Mouse (Mus musculus): ENCODE measurements around the gene Lbhd2. TPM values are rescaled to one million over a fixed set of nuclear protein-coding genes. Genes with fewer than 3 reads are reported as not detected.

Gene Lbhd2
- 5.5 and 7.0 TPM in 2 replicates for polyA plus RNA-seq (2015; fragmentation: Nextera tagmentation; extraction: Ambion mirVana)

- 2% methylated on average over 24 of the region's 24 CpGs for WGBS
- Histone ChIP-seq H3K9me3 (replicated peaks) (no peaks in the 10 kb centered on the region), H3K4me1 (peaks cover 15% of the 10 kb centered on the region), H3K27ac (no peak within 1 kb of the TSS), H3K9ac (peak within 1 kb of the TSS; percentile 21; the same call in 1 of the 2 replicates), H3K36me3 (no peaks in the 10 kb centered on the region), H3K4me2 (peak within 1 kb of the TSS; percentile 65), H3K4me3 (replicated peaks) (peak within 1 kb of the TSS; percentile 35), H3K27me3 (peaks cover 40% of the 10 kb centered on the region)
- ATAC-seq (replicated peaks; ENCODE audit: low FRiP score), result no peak; the same call in 1 of the 2 replicates
Observed at GRCm38 (mm10) chr12:111406622-111407021, at the start of gene Lbhd2. TSS of gene Lbhd2 (plus strand) at chr12:111406809.

DNA sequence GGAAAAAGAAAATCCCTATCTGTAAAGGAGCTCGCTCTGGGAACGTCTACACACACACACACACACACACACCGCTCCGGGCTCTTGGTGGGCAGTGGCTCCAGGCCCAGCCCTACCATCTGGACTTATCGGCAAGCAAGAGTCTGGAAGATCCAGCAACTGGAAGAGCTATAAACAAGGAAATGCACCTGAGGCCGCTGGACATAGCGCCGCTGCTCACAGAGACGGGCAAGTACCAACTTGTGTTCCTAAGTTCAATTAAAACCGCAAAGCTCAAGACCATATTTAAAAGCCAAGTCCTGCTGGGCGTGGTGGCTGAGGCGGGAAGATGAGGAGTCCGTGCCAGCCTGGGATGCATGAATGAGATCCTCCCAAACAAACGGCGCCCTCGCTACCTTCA, 45.9 kb upstream of the Lbhd2 start:
- no peak overlapping the region for H3K4me3 ChIP-seq (replicated peaks)
- 86% methylated on average over 16 of the region's 16 CpGs for WGBS
- H3K4me1 ChIP-seq, result peaks cover 74% of the 10 kb centered on the region
- no peaks in the 10 kb centered on the region for H3K9me3 ChIP-seq (replicated peaks)
- H3K27me3 ChIP-seq, result no peaks in the 10 kb centered on the region
- no peak for ATAC-seq (replicated peaks; ENCODE audit: low FRiP score)
- no peak overlapping the region for H3K9ac ChIP-seq
- peak overlapping the region; percentile 10; the same call in 1 of the 2 replicates for H3K27ac ChIP-seq
- no peaks in the 10 kb centered on the region for H3K36me3 ChIP-seq
- H3K4me2 ChIP-seq, result no peak overlapping the region

- WGBS, result 49% methylated on average over 14 of the region's 14 CpGs
- Histone ChIP-seq H3K9me3 (replicated peaks) (no peaks in the 10 kb centered on the region), H3K27me3 (no peaks in the 10 kb centered on the region), H3K27ac (peak overlapping the region; percentile 54), H3K9ac (no peak overlapping the region), H3K4me3 (replicated peaks) (no peak overlapping the region), H3K4me2 (no peak overlapping the region), H3K36me3 (no peaks in the 10 kb centered on the region), H3K4me1 (peaks cover 67% of the 10 kb centered on the region)
- peak; percentile 55; the same call in 1 of the 2 replicates for ATAC-seq (replicated peaks; ENCODE audit: low FRiP score)
Observed at GRCm38 (mm10) chr12:111361319-111362098, 45.1 kb upstream of the Lbhd2 start.

GRCm38 (mm10) chr12:111364234-111364633, 42.4 kb upstream of the Lbhd2 start:
- H3K27ac ChIP-seq, result no peak overlapping the region
- 87% methylated on average over 3 of the region's 3 CpGs for WGBS
- no peaks in the 10 kb centered on the region for H3K9me3 ChIP-seq (replicated peaks)
- no peaks in the 10 kb centered on the region for H3K27me3 ChIP-seq
- H3K9ac ChIP-seq, result no peak overlapping the region
- H3K4me3 ChIP-seq (replicated peaks), result no peak overlapping the region
- H3K4me1 ChIP-seq, result peaks cover 71% of the 10 kb centered on the region
- H3K4me2 ChIP-seq, result no peak overlapping the region
- no peak for ATAC-seq (replicated peaks; ENCODE audit: low FRiP score)
- no peaks in the 10 kb centered on the region for H3K36me3 ChIP-seq

GRCm38 (mm10) chr12:111367065-111367464, 39.5 kb upstream of the Lbhd2 start:
- 76% methylated on average over 7 of the region's 7 CpGs for WGBS
- peaks cover 64% of the 10 kb centered on the region for H3K4me1 ChIP-seq
- ATAC-seq (replicated peaks; ENCODE audit: low FRiP score), result no peak

GRCm38 (mm10) chr12:111370249-111370648, 36.4 kb upstream of the Lbhd2 start:
- Histone ChIP-seq H3K27me3 (no peaks in the 10 kb centered on the region), H3K27ac (no peak overlapping the region), H3K9ac (no peak overlapping the region), H3K9me3 (replicated peaks) (no peaks in the 10 kb centered on the region), H3K4me3 (replicated peaks) (no peak overlapping the region), H3K4me2 (no peak overlapping the region), H3K36me3 (no peaks in the 10 kb centered on the region), H3K4me1 (peaks cover 67% of the 10 kb centered on the region)
- WGBS, result 50% methylated on average over 4 of the region's 4 CpGs
- ATAC-seq (replicated peaks; ENCODE audit: low FRiP score), result no peak; the same call in 1 of the 2 replicates

More at GRCm38 (mm10) chr12:111367065-111367464, 39.5 kb upstream of the Lbhd2 start:
- Histone ChIP-seq H3K4me2 (no peak overlapping the region), H3K36me3 (no peaks in the 10 kb centered on the region), H3K27ac (no peak overlapping the region), H3K27me3 (no peaks in the 10 kb centered on the region), H3K9ac (no peak overlapping the region), H3K9me3 (replicated peaks) (no peaks in the 10 kb centered on the region), H3K4me3 (replicated peaks) (no peak overlapping the region)

GRCm38 (mm10) chr12:111371905-111372304, 34.7 kb upstream of the Lbhd2 start:
- Histone ChIP-seq H3K9ac (no peak overlapping the region), H3K27ac (no peak overlapping the region), H3K4me2 (no peak overlapping the region), H3K4me3 (replicated peaks) (no peak overlapping the region), H3K36me3 (no peaks in the 10 kb centered on the region), H3K27me3 (no peaks in the 10 kb centered on the region), H3K4me1 (peaks cover 70% of the 10 kb centered on the region), H3K9me3 (replicated peaks) (no peaks in the 10 kb centered on the region)
- no peak for ATAC-seq (replicated peaks; ENCODE audit: low FRiP score)
- 81% methylated on average over 7 of the region's 7 CpGs for WGBS

DNA sequence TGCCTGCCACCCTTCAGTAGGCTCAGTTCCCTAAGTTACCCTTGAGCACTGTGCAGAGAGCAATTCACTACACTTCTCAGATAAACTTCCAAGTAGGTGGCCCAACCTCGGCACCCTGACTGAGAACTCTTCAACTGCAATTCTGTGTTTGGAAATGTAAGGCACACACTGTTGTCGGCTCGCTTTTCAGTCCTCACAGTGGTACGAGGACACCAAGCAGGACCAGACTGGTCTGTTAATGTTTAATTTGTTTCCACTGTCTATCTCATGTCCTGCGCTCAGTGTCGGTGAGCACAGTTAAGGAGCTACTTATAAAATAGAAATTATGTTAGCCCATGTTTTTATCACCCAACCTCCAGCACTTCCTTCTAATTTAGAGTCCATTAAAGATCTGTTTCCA, 33.2 kb upstream of the Lbhd2 start:
- H3K4me1 ChIP-seq, result peaks cover 58% of the 10 kb centered on the region
- WGBS, result 68% methylated on average over 6 of the region's 6 CpGs
- no peaks in the 10 kb centered on the region for H3K9me3 ChIP-seq (replicated peaks)
- no peak overlapping the region for H3K27ac ChIP-seq
- H3K36me3 ChIP-seq, result no peaks in the 10 kb centered on the region
- no peak overlapping the region for H3K4me3 ChIP-seq (replicated peaks)
- no peaks in the 10 kb centered on the region for H3K27me3 ChIP-seq
- ATAC-seq (replicated peaks; ENCODE audit: low FRiP score), result no peak
- H3K4me2 ChIP-seq, result 0 out of 2 replicates have a peak overlapping the region, but pooled peaks have one; percentile 13
- no peak overlapping the region for H3K9ac ChIP-seq

GRCm38 (mm10) chr12:111374727-111375126, 31.9 kb upstream of the Lbhd2 start:
- H3K4me2 ChIP-seq, result peak overlapping the region; percentile 74
- H3K27me3 ChIP-seq, result no peaks in the 10 kb centered on the region
- H3K36me3 ChIP-seq, result no peaks in the 10 kb centered on the region
- peak overlapping the region; percentile 10; the same call in 1 of the 2 replicates for H3K9ac ChIP-seq
- H3K9me3 ChIP-seq (replicated peaks), result no peaks in the 10 kb centered on the region
- H3K4me3 ChIP-seq (replicated peaks), result peak overlapping the region; percentile 98
- H3K27ac ChIP-seq, result peak overlapping the region; percentile 97; the same call in 1 of the 2 replicates
- WGBS, result 56% methylated on average over 10 of the region's 10 CpGs
- H3K4me1 ChIP-seq, result peaks cover 51% of the 10 kb centered on the region
- no peak for ATAC-seq (replicated peaks; ENCODE audit: low FRiP score)

- H3K4me1 ChIP-seq, result peaks cover 42% of the 10 kb centered on the region
- WGBS, result 32% methylated on average over 12 of the region's 12 CpGs
- peak overlapping the region; percentile 74 for H3K4me2 ChIP-seq
- no peaks in the 10 kb centered on the region for H3K36me3 ChIP-seq
- peak overlapping the region; percentile 91 for H3K9ac ChIP-seq
- H3K9me3 ChIP-seq (replicated peaks), result no peaks in the 10 kb centered on the region
- no peaks in the 10 kb centered on the region for H3K27me3 ChIP-seq
- no peak for ATAC-seq (replicated peaks; ENCODE audit: low FRiP score)
- H3K4me3 ChIP-seq (replicated peaks), result peak overlapping the region; percentile 98
- H3K27ac ChIP-seq, result peak overlapping the region; percentile 97
Observed at GRCm38 (mm10) chr12:111375559-111375958, 31.1 kb upstream of the Lbhd2 start.

GRCm38 (mm10) chr12:111376053-111376452, 30.6 kb upstream of the Lbhd2 start:
- Histone ChIP-seq H3K36me3 (no peaks in the 10 kb centered on the region), H3K27ac (peak overlapping the region; percentile 97), H3K4me3 (replicated peaks) (peak overlapping the region; percentile 98), H3K4me2 (peak overlapping the region; percentile 74), H3K9me3 (replicated peaks) (no peaks in the 10 kb centered on the region), H3K9ac (peak overlapping the region; percentile 91), H3K4me1 (peaks cover 40% of the 10 kb centered on the region), H3K27me3 (no peaks in the 10 kb centered on the region)
- no peak for ATAC-seq (replicated peaks; ENCODE audit: low FRiP score)
- 7% methylated on average over 6 of the region's 6 CpGs for WGBS

DNA sequence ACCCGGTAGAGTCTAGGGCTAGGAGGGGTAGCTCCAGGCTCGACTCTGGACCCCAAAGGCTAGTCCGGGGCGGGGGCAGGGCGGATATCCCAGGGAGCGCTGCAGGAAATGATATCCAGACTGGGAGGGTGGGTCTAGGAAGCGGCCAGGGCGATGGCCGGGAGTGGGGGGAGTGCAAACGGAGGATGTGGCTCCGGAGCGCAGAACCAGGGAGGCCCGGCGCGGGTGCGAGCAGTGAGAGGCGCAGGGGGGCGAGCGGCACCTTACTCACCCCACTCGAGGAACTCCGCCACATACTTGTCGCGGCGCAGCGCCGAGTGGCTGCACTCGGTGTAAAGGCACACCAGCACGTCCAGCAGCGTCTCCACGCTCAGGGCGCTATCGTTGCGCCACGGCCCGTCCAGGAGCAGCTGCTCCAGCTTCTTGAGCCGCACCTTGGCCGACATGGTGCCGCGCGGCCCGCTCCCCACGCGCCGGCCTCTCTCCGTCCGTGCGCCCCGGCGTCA, 29.7 kb upstream of the Lbhd2 start:
- H3K4me2 ChIP-seq, result peak overlapping the region; percentile 74
- H3K9me3 ChIP-seq (replicated peaks), result no peaks in the 10 kb centered on the region
- H3K27me3 ChIP-seq, result no peaks in the 10 kb centered on the region
- H3K4me3 ChIP-seq (replicated peaks), result peak overlapping the region; percentile 98
- WGBS, result under 1% methylated on average over 48 of the region's 49 CpGs
- H3K36me3 ChIP-seq, result no peaks in the 10 kb centered on the region
- H3K27ac ChIP-seq, result peak overlapping the region; percentile 97
- ATAC-seq (replicated peaks; ENCODE audit: low FRiP score), result peak; percentile 37
- peaks cover 45% of the 10 kb centered on the region for H3K4me1 ChIP-seq
- H3K9ac ChIP-seq, result peak overlapping the region; percentile 91

Measured in kidney, embryonic 15.5 days (tissue).